Mouse (Mus musculus) liver, embryonic 16.5 days (tissue): ENCODE measurements around the gene Defb13. TPM values are rescaled to one million over a fixed set of nuclear protein-coding genes. Genes with fewer than 3 reads are reported as not detected.

Experiments
- ATAC-seq: fragments of 200-750 bp; cut with Nextera tagmentation; 2 replicates; pipeline ENCODE4 v1.8.0; 2017; ENCODE audit warnings: low read depth, mild to moderate bottlenecking, moderate number of reproducible peaks, moderate library complexity
- H3K27ac ChIP-seq: fragments of 300-500 bp; sonication (generic); 2 replicates; pipeline ENCODE4 v1.5.1; 2014; ENCODE audit warnings: mild to moderate bottlenecking, low read length
- H3K27me3 ChIP-seq: fragments of 300-500 bp; sonication (generic); 2 replicates; pipeline ENCODE4 v1.6.1; 2014; ENCODE audit warnings: low read depth, low read length, mixed read lengths; ENCODE audit not compliant: control insufficient read depth, insufficient read depth
- H3K36me3 ChIP-seq: fragments of 300-500 bp; sonication (generic); 2 replicates; pipeline ENCODE4 v1.6.1; 2014; ENCODE audit warnings: mild to moderate bottlenecking; ENCODE audit not compliant: control insufficient read depth, insufficient read depth
- H3K4me1 ChIP-seq: fragments of 300-500 bp; sonication (generic); 2 replicates; pipeline ENCODE4 v1.6.1; 2014; ENCODE audit warnings: low read depth, low read length, mixed read lengths; ENCODE audit not compliant: control insufficient read depth
- H3K4me2 ChIP-seq: fragments of 300-500 bp; sonication (generic); 2 replicates; pipeline ENCODE4 v1.6.1; 2014; ENCODE audit warnings: low read depth, low read length, mixed read lengths
- H3K4me3 ChIP-seq: fragments of 300-500 bp; sonication (generic); 2 replicates; pipeline ENCODE4 v1.5.1; 2014; ENCODE audit warnings: low read depth, mild to moderate bottlenecking, low read length
- H3K9ac ChIP-seq: fragments of 300-500 bp; sonication (generic); 2 replicates; pipeline ENCODE4 v1.6.1; 2014; ENCODE audit warnings: low read depth, low read length
- H3K9me3 ChIP-seq: fragments of 300-500 bp; sonication (generic); replicated peaks from 2 replicates; pipeline ENCODE4 v1.6.1; 2016; ENCODE audit warnings: low read length; ENCODE audit not compliant: control insufficient read depth
- WGBS: fragments of 180-500 bp; shearing (Covaris S2); extraction: QIAGEN DNeasy Blood & Tissue Kit; methylation state at CpG from one replicate; pipeline ENCODE4 v1.1.7; 2014; ENCODE audit not compliant: insufficient replicate concordance; 5-methylcytosine and 5-hydroxymethylcytosine counted together
- polyA plus RNA-seq: library from polyadenylated mRNA; unstranded; fragments of >200 nt; fragmentation: Nextera tagmentation; extraction: Ambion mirVana; gene quantifications from 2 replicates; pipeline ENCODE4 v1.2.1, GENCODE M21; 2015

Defb13 gene
- polyA plus RNA-seq, 1 experiment from 2014 or later = not detected

DNA sequence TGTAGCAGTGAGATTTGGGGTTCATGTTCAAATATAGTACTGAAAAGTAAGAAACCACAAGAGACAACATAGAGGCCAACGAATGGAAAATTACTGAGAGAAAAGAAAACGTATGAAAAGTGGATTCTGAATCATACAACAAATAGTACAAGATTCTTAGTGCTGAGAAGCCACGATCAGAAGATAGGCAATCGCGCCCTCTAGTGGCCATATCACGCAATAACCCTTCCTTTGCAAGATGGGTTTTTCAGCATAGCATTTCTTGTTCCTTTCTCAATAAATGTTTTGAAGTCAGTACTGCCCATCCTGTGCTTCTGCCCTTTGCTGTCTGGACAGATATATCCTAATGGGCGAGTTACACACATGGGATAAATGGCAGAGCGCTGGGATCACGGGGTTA lies 8.8 kb downstream of the Defb13 start:
- Histone ChIP-seq H3K27ac (no peak overlapping the region), H3K9me3 (no peaks in the 10 kb centered on the region), H3K36me3 (no peaks in the 10 kb centered on the region), H3K4me1 (no peaks in the 10 kb centered on the region), H3K9ac (no peak overlapping the region), H3K27me3 (no peaks in the 10 kb centered on the region), H3K4me3 (no peak overlapping the region), H3K4me2 (no peak overlapping the region)
- WGBS = 3% methylated on average over 9 of the region's 9 CpGs
- ATAC-seq = no peak

- no peak for ATAC-seq
- Histone ChIP-seq H3K4me2 (no peak overlapping the region), H3K27me3 (no peaks in the 10 kb centered on the region), H3K9ac (no peak overlapping the region), H3K4me3 (no peak overlapping the region), H3K27ac (no peak overlapping the region), H3K4me1 (no peaks in the 10 kb centered on the region), H3K36me3 (no peaks in the 10 kb centered on the region), H3K9me3 (no peaks in the 10 kb centered on the region)
- WGBS = 60% methylated on average over 3 of the region's 3 CpGs
Measured at GRCm38 (mm10) chr8:21956336-21956735, 9.8 kb downstream of the Defb13 start.

DNA sequence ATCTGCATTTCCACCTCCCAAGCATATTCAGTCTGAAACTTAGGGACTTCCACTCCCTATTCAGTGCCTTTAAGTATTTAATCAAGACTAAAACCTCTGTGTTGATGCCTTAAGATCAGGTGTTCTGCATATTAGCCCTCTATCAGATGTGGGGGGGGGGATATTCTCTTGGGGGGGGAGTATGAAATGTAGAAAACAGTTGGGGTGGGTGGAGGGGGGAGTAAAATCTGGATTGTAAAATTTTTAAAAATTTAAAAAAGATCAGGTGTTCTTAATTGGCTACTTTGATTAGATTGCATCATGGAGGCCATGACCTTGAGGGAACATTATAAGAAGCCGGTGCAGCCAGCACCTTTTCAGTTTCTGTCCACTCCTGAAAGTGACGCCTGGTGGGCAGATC lies 11.9 kb downstream of the Defb13 start, which contains the start of gene Fam90a1a:
TSS of gene Fam90a1a (plus strand) at position 301 of the 400 bp plus-strand sequence.
- WGBS = 67% methylated on average over 2 of the region's 2 CpGs
- Histone ChIP-seq H3K4me3 (no peak within 1 kb of the TSS), H3K9me3 (no peaks in the 10 kb centered on the region), H3K27ac (no peak within 1 kb of the TSS), H3K36me3 (no peaks in the 10 kb centered on the region), H3K4me1 (no peaks in the 10 kb centered on the region), H3K4me2 (no peak within 1 kb of the TSS), H3K27me3 (no peaks in the 10 kb centered on the region), H3K9ac (no peak within 1 kb of the TSS)
- ATAC-seq = no peak

- 38% methylated on average over 1 of the region's 1 CpGs for WGBS
- Histone ChIP-seq H3K36me3 (no peaks in the 10 kb centered on the region), H3K27ac (no peak overlapping the region), H3K4me3 (no peak overlapping the region), H3K9me3 (no peaks in the 10 kb centered on the region), H3K9ac (no peak overlapping the region), H3K4me1 (no peaks in the 10 kb centered on the region), H3K27me3 (no peaks in the 10 kb centered on the region), H3K4me2 (no peak overlapping the region)
- ATAC-seq = no peak
Measured at GRCm38 (mm10) chr8:21966646-21967045, 20.1 kb downstream of the Defb13 start.

- Histone ChIP-seq H3K27me3 (no peaks in the 10 kb centered on the region), H3K9me3 (no peaks in the 10 kb centered on the region), H3K4me2 (no peak within 1 kb of the TSS), H3K9ac (no peak within 1 kb of the TSS), H3K4me1 (no peaks in the 10 kb centered on the region), H3K36me3 (no peaks in the 10 kb centered on the region), H3K27ac (no peak within 1 kb of the TSS), H3K4me3 (no peak within 1 kb of the TSS)
- WGBS = 53% methylated on average over 3 of the region's 3 CpGs
- no peak for ATAC-seq
Measured at GRCm38 (mm10) chr8:21969475-21969874, 22.9 kb downstream of the Defb13 start, which contains the start of gene Ccdc70. Gene Ccdc70 (plus strand): TSS chr8:21969775.

DNA sequence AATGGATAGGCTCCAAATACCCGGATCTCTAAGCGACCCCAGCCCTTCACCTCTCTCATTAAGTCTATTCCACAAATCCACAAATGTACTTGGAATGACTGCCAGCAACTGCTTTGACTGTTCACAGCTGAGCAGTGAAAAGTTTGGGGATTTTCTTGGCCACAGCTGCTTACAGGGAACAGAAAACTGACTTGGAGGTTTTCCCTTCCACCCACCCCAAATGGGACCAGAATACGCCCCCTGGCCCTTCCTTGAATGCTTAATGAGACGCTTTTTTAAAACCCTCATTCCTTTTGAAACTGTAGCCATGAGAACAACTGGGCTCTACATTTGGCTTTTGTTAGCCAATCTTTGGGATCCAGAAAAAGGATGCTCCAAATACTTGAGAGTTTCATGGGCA lies 31.6 kb downstream of the Defb13 start:
- Histone ChIP-seq H3K9ac (no peak overlapping the region), H3K36me3 (no peaks in the 10 kb centered on the region), H3K4me1 (no peaks in the 10 kb centered on the region), H3K27me3 (no peaks in the 10 kb centered on the region), H3K9me3 (no peaks in the 10 kb centered on the region), H3K4me2 (no peak overlapping the region), H3K27ac (no peak overlapping the region), H3K4me3 (no peak overlapping the region)
- 49% methylated on average over 4 of the region's 4 CpGs for WGBS
- no peak for ATAC-seq

DNA sequence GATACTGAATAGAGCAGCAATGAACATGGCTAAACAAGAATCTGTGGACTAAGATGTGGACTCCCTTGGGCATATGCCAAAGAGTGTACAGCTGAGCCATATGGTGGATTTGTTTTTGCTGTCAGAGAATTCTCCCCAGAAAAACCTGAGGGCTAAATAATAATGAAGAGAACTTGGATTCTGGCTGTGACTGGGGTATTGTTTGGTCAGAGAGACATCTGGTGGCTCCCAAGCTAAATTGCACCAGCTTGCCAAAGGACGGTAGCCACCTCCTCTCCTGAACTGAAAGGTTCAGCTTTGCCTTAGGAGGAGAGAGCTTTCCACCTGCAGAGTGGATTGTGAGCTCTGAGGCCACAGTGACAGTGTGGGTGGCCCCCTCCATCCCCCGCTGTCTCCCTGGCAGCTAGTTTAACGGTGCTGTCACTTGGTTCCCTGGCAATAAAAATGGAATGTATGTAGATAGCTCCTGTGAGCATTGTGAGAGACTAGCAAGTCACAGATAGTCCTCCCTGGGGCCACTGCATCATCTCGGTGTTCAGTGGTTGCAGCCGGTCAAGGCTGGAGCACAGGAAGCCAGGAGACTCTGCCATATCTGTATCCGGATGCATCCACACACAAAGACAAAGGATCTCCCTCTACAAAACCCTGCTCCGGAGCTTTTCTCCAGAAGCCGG lies 35.2 kb downstream of the Defb13 start:
- ATAC-seq = no peak
- H3K4me2 ChIP-seq = no peak overlapping the region
- H3K9ac ChIP-seq = no peak overlapping the region
- no peak overlapping the region for H3K27ac ChIP-seq
- H3K4me1 ChIP-seq = no peaks in the 10 kb centered on the region
- no peaks in the 10 kb centered on the region for H3K9me3 ChIP-seq
- no peaks in the 10 kb centered on the region for H3K36me3 ChIP-seq
- H3K4me3 ChIP-seq = no peak overlapping the region
- H3K27me3 ChIP-seq = no peaks in the 10 kb centered on the region
- WGBS = 50% methylated on average over 8 of the region's 8 CpGs

DNA sequence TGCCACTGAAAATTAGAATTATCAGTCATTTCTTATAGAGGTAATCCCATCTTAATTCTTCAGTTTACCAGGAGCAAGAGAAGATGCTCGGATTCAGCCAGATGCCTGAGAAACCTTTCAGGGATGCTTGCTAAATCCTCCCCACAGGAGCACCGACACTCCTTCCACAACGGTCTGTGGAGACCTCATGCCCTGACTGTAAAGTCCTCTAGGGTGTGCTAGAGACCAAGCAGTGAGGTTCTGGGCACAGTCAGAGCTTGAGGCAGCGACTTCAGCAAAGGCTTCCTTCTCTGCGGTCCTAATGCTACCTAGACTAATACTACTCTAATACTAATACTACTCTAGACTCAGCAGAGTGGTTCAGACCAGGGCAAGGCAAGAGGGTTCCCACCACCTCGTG lies 45.6 kb downstream of the Defb13 start:
- no peak overlapping the region for H3K4me3 ChIP-seq
- ATAC-seq = no peak
- no peaks in the 10 kb centered on the region for H3K27me3 ChIP-seq
- no peaks in the 10 kb centered on the region for H3K4me1 ChIP-seq
- no peak overlapping the region for H3K4me2 ChIP-seq
- H3K9me3 ChIP-seq = no peaks in the 10 kb centered on the region
- H3K9ac ChIP-seq = no peak overlapping the region
- peaks cover 19% of the 10 kb centered on the region for H3K36me3 ChIP-seq
- H3K27ac ChIP-seq = no peak overlapping the region
- WGBS = 26% methylated on average over 6 of the region's 6 CpGs

- H3K9ac ChIP-seq = no peak overlapping the region
- 33% methylated on average over 3 of the region's 3 CpGs for WGBS
- H3K27me3 ChIP-seq = no peaks in the 10 kb centered on the region
- no peak for ATAC-seq
- H3K36me3 ChIP-seq = peaks cover 22% of the 10 kb centered on the region
- no peak overlapping the region for H3K4me2 ChIP-seq
- H3K27ac ChIP-seq = no peak overlapping the region
- H3K9me3 ChIP-seq = no peaks in the 10 kb centered on the region
- no peak overlapping the region for H3K4me3 ChIP-seq
- no peaks in the 10 kb centered on the region for H3K4me1 ChIP-seq
Measured at GRCm38 (mm10) chr8:21995181-21995580, 48.6 kb downstream of the Defb13 start.
